Mouse (Mus musculus): ENCODE measurements around the gene 2310003L06Rik.

2310003L06Rik gene

GRCm38 (mm10) chr5:87969201-87969600 lies at the start of gene 2310003L06Rik, which contains the start of gene Gm28434:
2310003L06Rik (plus strand) TSS chr5:87969459.
Gm28434 (plus strand) TSS chr5:87969517.
- in situ Hi-C loops (cut with MboI), result no loop called here

GRCm38 (mm10) chr5:87925372-87925771 lies 43.9 kb upstream of the 2310003L06Rik start, which contains the start of gene Csn3:
Csn3 (plus strand) TSS chr5:87925579.
- in situ Hi-C loops (cut with MboI), result no loop called here

GRCm38 (mm10) chr5:87931603-87932002 lies 37.7 kb upstream of the 2310003L06Rik start:
- in situ Hi-C loops (cut with MboI), result no loop called here

DNA sequence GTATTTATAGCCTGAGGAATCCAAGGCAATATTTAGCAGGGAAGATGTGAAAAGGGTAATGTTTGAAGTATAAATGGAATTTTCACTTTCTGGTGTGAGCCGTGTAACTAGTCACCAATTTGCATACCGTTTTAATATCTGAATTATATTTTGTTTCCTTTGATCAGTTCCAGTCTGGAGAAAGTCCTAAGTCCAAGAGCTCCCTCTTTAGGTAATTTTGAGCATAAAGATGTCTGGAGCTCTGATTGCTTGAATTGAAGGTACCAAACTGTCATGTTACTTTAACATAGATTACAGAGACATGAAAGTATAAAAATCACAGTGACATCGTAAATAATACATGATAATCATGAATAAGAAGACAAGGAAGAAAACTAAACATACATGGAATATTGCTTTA lies 28.5 kb upstream of the 2310003L06Rik start:
- in situ Hi-C loops (cut with MboI), result no loop called here

DNA sequence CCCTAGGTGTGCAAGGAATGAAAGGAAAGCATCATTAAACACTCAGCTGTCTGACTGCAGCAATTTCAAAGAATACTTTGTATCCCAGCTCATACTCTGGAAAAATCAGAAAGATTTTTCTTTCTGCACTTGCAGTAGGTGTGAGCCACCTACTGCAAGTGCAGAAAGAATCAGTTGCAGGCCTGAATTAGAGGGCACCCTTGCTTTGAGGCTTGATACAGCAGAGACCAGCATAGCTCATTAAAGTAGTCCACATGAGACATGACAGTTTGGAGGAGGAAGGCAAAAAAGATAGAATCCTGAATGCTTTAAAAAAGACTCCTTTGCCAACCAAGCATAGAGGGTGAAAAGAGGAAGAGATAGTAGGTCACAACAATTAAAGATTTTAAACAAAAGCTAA lies 26.7 kb upstream of the 2310003L06Rik start:
- in situ Hi-C loops (cut with MboI), result no loop called here

DNA sequence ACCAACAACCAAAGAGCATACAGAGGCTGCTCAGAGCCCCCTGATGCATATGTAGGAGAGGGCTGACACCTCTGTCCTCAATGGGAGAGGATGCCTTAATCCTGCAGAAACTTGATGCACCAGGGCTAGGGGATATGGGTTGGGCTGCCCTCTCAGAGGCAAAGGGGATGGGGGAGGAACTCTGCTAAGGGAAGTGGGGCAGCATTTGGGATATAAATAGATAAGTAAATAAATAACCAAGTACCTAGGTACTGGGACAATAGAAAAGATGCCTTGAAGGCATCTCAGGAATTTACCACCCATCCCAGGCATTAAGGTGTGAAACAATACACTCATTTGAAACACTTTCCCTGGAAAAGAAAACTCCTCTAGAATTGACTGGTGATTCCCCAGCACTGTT lies 17.4 kb upstream of the 2310003L06Rik start:
- in situ Hi-C loops (cut with MboI), result no loop called here

- in situ Hi-C loops (cut with MboI), result no loop called here
Measured at GRCm38 (mm10) chr5:87979139-87979538, 9.9 kb downstream of the 2310003L06Rik start, which contains the start of gene Cabs1. Cabs1 (plus strand) TSS chr5:87979439.

DNA sequence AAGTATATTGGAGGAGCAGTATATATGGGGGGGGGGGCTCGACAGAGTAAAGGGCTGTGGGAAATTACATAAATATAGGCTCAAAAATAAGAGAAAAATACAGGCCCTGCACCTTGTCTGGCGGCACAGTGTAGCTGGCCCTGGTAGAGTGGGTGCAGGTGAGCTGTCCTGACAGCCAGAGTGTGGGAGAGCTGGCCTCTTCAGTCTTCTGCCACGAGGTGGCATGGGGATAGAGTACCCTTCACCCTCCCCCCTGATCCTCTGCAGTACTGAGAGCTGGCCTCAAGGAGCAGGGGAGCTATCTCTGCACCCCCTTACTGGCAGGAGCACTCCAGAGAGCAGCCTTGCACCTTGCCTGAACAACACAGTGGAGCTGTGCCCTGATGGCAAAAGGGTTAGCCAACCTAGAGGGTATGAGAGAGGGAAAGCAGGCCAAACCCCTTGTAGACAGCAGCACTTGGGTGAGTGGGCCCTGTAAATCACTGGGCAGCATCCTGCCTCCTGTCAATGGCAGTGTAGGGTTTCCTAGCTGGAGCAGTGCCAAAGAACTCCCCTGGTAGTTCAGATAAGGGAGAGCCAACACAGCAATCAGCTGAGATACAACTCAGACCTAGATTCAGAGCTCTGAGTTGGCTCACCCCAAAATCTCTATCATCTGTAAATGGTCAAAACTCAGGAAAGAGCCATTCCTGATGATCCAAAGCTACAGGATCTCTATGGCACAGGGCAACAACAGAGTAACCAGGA lies 13.4 kb downstream of the 2310003L06Rik start:
- in situ Hi-C loops (cut with MboI), result no loop called here

DNA sequence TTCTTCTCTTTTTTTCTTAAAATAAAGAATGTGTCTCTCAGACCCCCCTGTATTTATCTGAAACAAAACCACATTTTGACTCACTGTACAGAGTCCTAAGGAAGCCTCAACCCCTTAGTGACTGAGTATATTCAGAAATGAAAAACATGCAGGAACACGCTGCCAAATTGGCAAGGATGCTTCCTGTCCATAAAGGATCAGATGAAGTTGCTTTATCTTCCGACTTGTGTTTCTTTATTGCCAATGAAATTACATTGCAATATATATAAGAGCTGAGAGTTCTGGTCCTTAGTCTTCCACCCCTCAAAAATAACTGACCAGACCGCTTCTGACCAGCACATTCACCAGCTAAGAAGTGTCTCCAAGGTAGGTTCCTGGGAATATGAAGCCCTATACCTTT lies 33.0 kb downstream of the 2310003L06Rik start, which contains the start of gene Smr3a:
Smr3a (plus strand) TSS at position 301 of the 400 bp plus-strand sequence.
- in situ Hi-C loops (cut with MboI), result no loop called here

DNA sequence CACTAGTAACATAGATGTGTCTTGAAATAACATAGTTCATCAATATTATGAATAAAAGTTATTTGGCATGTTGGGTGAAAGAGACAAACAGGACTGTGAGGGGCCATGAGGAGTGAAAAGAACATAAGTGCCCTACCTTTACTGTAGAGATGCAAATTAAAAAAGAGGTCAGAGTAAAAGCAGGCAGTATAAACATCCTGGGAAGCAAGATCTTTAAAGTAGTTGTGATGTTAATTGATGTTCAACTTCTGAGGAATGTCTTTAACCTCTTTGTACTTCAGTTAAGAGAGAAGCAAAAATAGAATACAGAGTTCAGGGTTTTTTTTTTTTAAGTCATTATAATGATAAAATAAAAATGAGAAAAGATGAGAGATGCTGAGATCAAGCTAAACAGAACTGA lies 36.0 kb downstream of the 2310003L06Rik start:
- in situ Hi-C loops (cut with MboI), result no loop called here
